18 mouse cellular contexts compared by ENCODE assay signal in genomic region chr11:90357371-90357770, GRCm38 (mm10). TPM values are rescaled to one million over a fixed set of nuclear protein-coding genes. Genes with fewer than 3 reads are reported as not detected.
DNase-seq lines count a peak whose midpoint lies in the region; ATAC-seq and TF ChIP-seq lines count a peak whose summit lies in the region.
"Had no signal": no experiment of that assay in that cellular context is flagged by ENCODE, and none has a peak within 500 bp of the region (broad histone marks: within the 10 kb centered on the region; RNA-seq: fewer than 3 reads in every experiment).

No protein-coding gene starts in this region.

- 75% methylated on average over 7 of the region's 7 CpGs for WGBS in embryonic facial prominence, embryonic 15.5 days
- 84% methylated on average over 7 of the region's 7 CpGs for WGBS in embryonic facial prominence, embryonic 10.5 days
- WGBS in kidney, adult 2 months: 61% methylated on average over 7 of the region's 7 CpGs
- WGBS in kidney, embryonic 14.5 days: 56% methylated on average over 7 of the region's 7 CpGs
- 64% methylated on average over 7 of the region's 7 CpGs for WGBS in lung, embryonic 16.5 days
- whole genome bisulfite sequencing in small intestine, adult 2 months: 74% methylated on average over 7 of the region's 7 CpGs

- H3K4me1 ChIP-seq in embryonic facial prominence, embryonic 15.5 days: peaks cover 48% of the 10 kb centered on the region
- peaks cover 31% of the 10 kb centered on the region for H3K4me1 ChIP-seq in embryonic facial prominence, embryonic 10.5 days
- peaks cover 45% of the 10 kb centered on the region for H3K4me1 ChIP-seq in kidney, adult 2 months (ENCODE audit: control insufficient read depth, insufficient read depth, low read length)
- H3K4me1 ChIP-seq in kidney, embryonic 14.5 days (ENCODE audit: control insufficient read depth, insufficient read depth, low read length): peaks cover 25% of the 10 kb centered on the region
- peaks cover 34% of the 10 kb centered on the region for H3K4me1 ChIP-seq in lung, embryonic 16.5 days (replicated peaks; ENCODE audit: control insufficient read depth, insufficient read depth, low read length)
- H3K4me1 ChIP-seq in small intestine, adult 2 months (ENCODE audit: control insufficient read depth, insufficient read depth, insufficient read length, low read length): peaks cover 41% of the 10 kb centered on the region

- no peak overlapping the region for H3K9ac ChIP-seq in embryonic facial prominence, embryonic 15.5 days
- no peak overlapping the region for H3K9ac ChIP-seq in kidney, embryonic 14.5 days (ENCODE audit: low read depth, low read length)
- H3K9ac ChIP-seq in lung, embryonic 16.5 days (ENCODE audit: low read length): no peak overlapping the region
- H3K9ac ChIP-seq: hindbrain, embryonic 14.5 days; intestine, embryonic 15.5 days; midbrain, embryonic 12.5 days; neural tube, embryonic 13.5 days had no signal

- H3K27me3 ChIP-seq in embryonic facial prominence, embryonic 15.5 days: no peaks in the 10 kb centered on the region
- H3K27me3 ChIP-seq in embryonic facial prominence, embryonic 10.5 days (replicated peaks; ENCODE audit: low read depth, poor library complexity, severe bottlenecking): peaks cover 9% of the 10 kb centered on the region; the same call in 1 of the 2 replicates
- no peaks in the 10 kb centered on the region for H3K27me3 ChIP-seq in kidney, adult 2 months (replicated peaks; ENCODE audit: control insufficient read depth, insufficient read depth, low read length)
- H3K27me3 ChIP-seq in kidney, embryonic 14.5 days (ENCODE audit: control insufficient read depth, insufficient read depth, low read length): no peaks in the 10 kb centered on the region
- no peaks in the 10 kb centered on the region for H3K27me3 ChIP-seq in lung, embryonic 16.5 days (ENCODE audit: control insufficient read depth, insufficient read depth, low read depth, low read length)
- no peaks in the 10 kb centered on the region for H3K27me3 ChIP-seq in small intestine, adult 2 months (ENCODE audit: control insufficient read depth, insufficient read depth, low read length)
- H3K27me3 ChIP-seq: intestine, embryonic 15.5 days; neural tube, embryonic 13.5 days had no signal

- no peak overlapping the region for H3K4me2 ChIP-seq in embryonic facial prominence, embryonic 15.5 days (replicated peaks)
- no peak overlapping the region for H3K4me2 ChIP-seq in kidney, embryonic 14.5 days (replicated peaks; ENCODE audit: low read depth, low read length)
- H3K4me2 ChIP-seq in lung, embryonic 16.5 days (ENCODE audit: low read depth, low read length): no peak overlapping the region
- H3K4me2 ChIP-seq: hindbrain, embryonic 14.5 days; intestine, embryonic 15.5 days; midbrain, embryonic 12.5 days; neural tube, embryonic 13.5 days had no signal

- no peak for DNase-seq in embryonic facial prominence, embryonic 10.5 days (ENCODE audit: low spot score)
- no peak for DNase-seq in kidney, adult 2 months
- no peak for DNase-seq in lung, postnatal 4 days
- no peak for DNase-seq in layer of hippocampus, adult 9-10 months (ENCODE audit: low spot score)
- DNase-seq: cerebellum, adult 8-10 months; gastrocnemius, postnatal 10 days; thymus, postnatal 25 days had no signal

- no peak for TF ChIP-seq POLR2A in kidney, adult 2 months (IDR thresholded peaks at IDR 0.05; ENCODE audit: low read depth, low read length)
- no peak for TF ChIP-seq POLR2A in small intestine, adult 2 months (IDR thresholded peaks at IDR 0.05; ENCODE audit: low read depth, low read length)

- ATAC-seq in embryonic facial prominence, embryonic 15.5 days (ENCODE audit: insufficient number of reproducible peaks, low FRiP score, low TSS enrichment, low read depth): no peak
- ATAC-seq in kidney, embryonic 14.5 days (ENCODE audit: low FRiP score, low TSS enrichment): no peak
- ATAC-seq in lung, embryonic 16.5 days (ENCODE audit: low read depth): no peak
- ATAC-seq: CD4-positive, CD25-positive, alpha-beta regulatory T cell, adult 4 months had no signal

- 0 out of 2 replicates have a peak overlapping the region, but pooled peaks have one; percentile 1 for H3K27ac ChIP-seq in embryonic facial prominence, embryonic 15.5 days (replicated peaks)
- no peak overlapping the region for H3K27ac ChIP-seq in embryonic facial prominence, embryonic 10.5 days (replicated peaks)
- H3K27ac ChIP-seq in kidney, adult 2 months (ENCODE audit: insufficient read depth, low read depth, low read length): peak overlapping the region; percentile 92
- H3K27ac ChIP-seq in kidney, embryonic 14.5 days (ENCODE audit: low read depth, low read length): no peak overlapping the region
- H3K27ac ChIP-seq in lung, embryonic 16.5 days (ENCODE audit: low read length): peak overlapping the region; percentile 14; the same call in 1 of the 2 replicates
- H3K27ac ChIP-seq in small intestine, adult 2 months (ENCODE audit: insufficient read depth, low read depth, low read length): peak overlapping the region; percentile 92
- H3K27ac ChIP-seq: forebrain, embryonic 10.5 days; hindbrain, embryonic 14.5 days; intestine, embryonic 15.5 days; midbrain, embryonic 12.5 days; neural tube, embryonic 13.5 days had no signal

- H3K4me3 ChIP-seq in embryonic facial prominence, embryonic 15.5 days (replicated peaks): no peak overlapping the region
- H3K4me3 ChIP-seq in embryonic facial prominence, embryonic 10.5 days: no peak overlapping the region
- H3K4me3 ChIP-seq in kidney, adult 2 months (ENCODE audit: insufficient read depth, low read depth, low read length): no peak overlapping the region
- no peak overlapping the region for H3K4me3 ChIP-seq in kidney, embryonic 14.5 days (ENCODE audit: low read length)
- no peak overlapping the region for H3K4me3 ChIP-seq in lung, embryonic 16.5 days (ENCODE audit: low read length)
- H3K4me3 ChIP-seq in small intestine, adult 2 months (ENCODE audit: low read depth, low read length): no peak overlapping the region
- H3K4me3 ChIP-seq: forebrain, embryonic 10.5 days; intestine, embryonic 15.5 days; midbrain, embryonic 12.5 days; neural tube, embryonic 13.5 days had no signal

- no peaks in the 10 kb centered on the region for H3K36me3 ChIP-seq in embryonic facial prominence, embryonic 15.5 days
- H3K36me3 ChIP-seq in embryonic facial prominence, embryonic 10.5 days (replicated peaks): no peaks in the 10 kb centered on the region
- H3K36me3 ChIP-seq in kidney, adult 2 months (ENCODE audit: control insufficient read depth, insufficient read depth, low read length): no peaks in the 10 kb centered on the region
- no peaks in the 10 kb centered on the region for H3K36me3 ChIP-seq in kidney, embryonic 14.5 days (ENCODE audit: control insufficient read depth, insufficient read depth, low read length)
- no peaks in the 10 kb centered on the region for H3K36me3 ChIP-seq in lung, embryonic 16.5 days (ENCODE audit: control insufficient read depth, insufficient read depth, low read length)
- no peaks in the 10 kb centered on the region for H3K36me3 ChIP-seq in small intestine, adult 2 months (ENCODE audit: control insufficient read depth, insufficient read depth, low read length)
- H3K36me3 ChIP-seq: forebrain, embryonic 10.5 days; G1E; intestine, embryonic 15.5 days; midbrain, embryonic 12.5 days; neural tube, embryonic 13.5 days had no signal

- TF ChIP-seq CTCF in kidney, adult 2 months (conservative IDR thresholded peaks at IDR 0.05; ENCODE audit: insufficient read depth, insufficient read length, low read depth, low read length): no peak
- TF ChIP-seq CTCF in small intestine, adult 2 months (IDR thresholded peaks at IDR 0.05; ENCODE audit: extremely low read depth, insufficient read length, insufficient replicate concordance, low read depth, low read length): no peak

- H3K9me3 ChIP-seq in embryonic facial prominence, embryonic 15.5 days (replicated peaks): no peaks in the 10 kb centered on the region
- no peaks in the 10 kb centered on the region for H3K9me3 ChIP-seq in embryonic facial prominence, embryonic 10.5 days
- H3K9me3 ChIP-seq in kidney, embryonic 14.5 days (ENCODE audit: control insufficient read depth, low read length): no peaks in the 10 kb centered on the region
- H3K9me3 ChIP-seq in lung, embryonic 16.5 days (ENCODE audit: control insufficient read depth, low read length): no peaks in the 10 kb centered on the region
- H3K9me3 ChIP-seq: forebrain, embryonic 10.5 days; intestine, embryonic 15.5 days; midbrain, embryonic 12.5 days; neural tube, embryonic 13.5 days had no signal

RNA-seq across cellular contexts. Expression of gene Hlf, which starts 33.3 kb away (rescaled TPM):
- 10.0 and 10.4 TPM in 2 replicates for polyA plus RNA-seq in embryonic facial prominence, embryonic 15.5 days (2015; fragmentation: Nextera tagmentation; extraction: Ambion mirVana)
- polyA plus RNA-seq in embryonic facial prominence, embryonic 10.5 days (2016; fragmentation: Nextera tagmentation; extraction: Ambion mirVana): 0.93 and 1.2 TPM in 2 replicates
- polyA plus RNA-seq in kidney, adult 2 months (2012; rRNA removed): 36.5 and 39.7 TPM in 2 replicates
- polyA plus RNA-seq in kidney, embryonic 14.5 days (2014; fragmentation: Nextera tagmentation; extraction: Ambion mirVana): 1.5 and 1.7 TPM in 2 replicates
- 5.0 and 5.4 TPM in 2 replicates for polyA plus RNA-seq in lung, embryonic 16.5 days (2015; fragmentation: Nextera tagmentation; extraction: Ambion mirVana)
- polyA plus RNA-seq in small intestine, adult 2 months (2012; rRNA removed): 0.41 and 1.8 TPM in 2 replicates
- polyA plus RNA-seq: G1E had no signal

Comparison
In these comparisons a context has a peak if more than half of its experiments do, and no peak if none do; other contexts are left out.
1. H3K27ac ChIP-seq: peak in embryonic facial prominence, embryonic 15.5 days (single experiment), kidney, adult 2 months (single experiment), lung, embryonic 16.5 days (single experiment) and small intestine, adult 2 months (single experiment); none in embryonic facial prominence, embryonic 10.5 days (single experiment) and kidney, embryonic 14.5 days (single experiment).